Mouse (Mus musculus) brain, embryonic 14.5 days (tissue): ENCODE results near the gene Dnajc21.

ENCODE experiments used
- CTCF ChIP-seq: fragments of 200-500 bp; IDR thresholded peaks from 2 replicates; pipeline ENCODE4 v1.5.1; 2012; ENCODE audit warnings: inconsistent platforms, mild to moderate bottlenecking, moderate library complexity, borderline replicate concordance; ENCODE audit not compliant: insufficient read depth, insufficient read length; ENCODE audit errors: extremely low read depth
- POLR2A ChIP-seq: fragments of 200-500 bp; IDR thresholded peaks from 2 replicates; pipeline ENCODE4 v1.6.1; 2012; ENCODE audit warnings: mild to moderate bottlenecking, inconsistent platforms, borderline replicate concordance; ENCODE audit not compliant: poor library complexity, insufficient read depth, insufficient read length, severe bottlenecking; ENCODE audit errors: extremely low read depth

- no peak for TF ChIP-seq POLR2A
- TF ChIP-seq CTCF, result no peak
These were observed 48.6 kb downstream of the Dnajc21 start for GRCm38 (mm10) chr15:10421785-10422144.
